Mouse (Mus musculus) cortical plate, adult 2 months (tissue): ENCODE results near the gene Cdh12.

ENCODE experiments used
- CTCF ChIP-seq: fragments of 200-500 bp; IDR thresholded peaks from 2 replicates; pipeline ENCODE4 v1.5.1; 2011; ENCODE audit warnings: mild to moderate bottlenecking, control low read depth, low read length; ENCODE audit not compliant: insufficient read depth; ENCODE audit errors: extremely low read depth
- POLR2A ChIP-seq: fragments of 200-500 bp; IDR thresholded peaks from 2 replicates; pipeline ENCODE4 v1.6.1; 2011; ENCODE audit warnings: mild to moderate bottlenecking, low read length, control low read depth; ENCODE audit not compliant: insufficient read depth; ENCODE audit errors: extremely low read depth

DNA sequence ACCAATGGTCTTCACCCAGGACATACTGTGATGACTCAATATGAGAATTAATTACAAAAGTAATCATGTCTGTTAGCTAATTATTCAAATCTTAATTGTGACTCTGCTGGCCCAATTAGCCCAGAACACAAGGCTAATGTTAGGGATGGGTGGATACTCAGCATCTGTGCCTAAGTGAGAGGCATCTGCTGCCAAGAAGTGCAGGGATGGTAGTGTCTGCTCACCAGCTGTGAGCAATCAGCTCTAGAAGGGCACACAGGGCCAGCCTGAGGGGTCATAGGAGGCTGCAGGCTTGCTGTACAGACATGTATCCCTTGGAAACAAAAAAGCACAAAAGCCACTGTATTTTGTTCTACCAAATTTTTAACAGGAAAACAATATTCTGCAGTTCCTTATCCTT is 681.6 kb downstream of the Cdh12 start:
- TF ChIP-seq CTCF (no peak), POLR2A (no peak)
